Mouse (Mus musculus): ENCODE results near the gene Dnajc11.

GRCm38 (mm10) chr4:151916271-151916670 lies 17.2 kb upstream of the Dnajc11 start:
- TF ChIP-seq POLR2A (IDR thresholded peaks at IDR 0.05; ENCODE audit: extremely low read depth, insufficient read depth, low read length): no peak
- TF ChIP-seq CTCF (IDR thresholded peaks at IDR 0.05; ENCODE audit: extremely low read depth, insufficient read depth, low read length): no peak

All from cortical plate, adult 2 months (tissue).